Mouse (Mus musculus) thymus, adult 2 months (tissue): ENCODE results near the gene Cltb.

Experiments
- CTCF ChIP-seq: fragments of 200-500 bp; IDR thresholded peaks from 2 replicates; pipeline ENCODE4 v1.5.1; 2012; ENCODE audit warnings: mild to moderate bottlenecking, control low read depth, low read length, moderate library complexity, borderline replicate concordance; ENCODE audit not compliant: control insufficient read depth, poor library complexity, insufficient read depth; ENCODE audit errors: extremely low read depth
- POLR2A ChIP-seq: fragments of 200-500 bp; IDR thresholded peaks from 2 replicates; pipeline ENCODE4 v1.6.1; 2012; ENCODE audit warnings: mild to moderate bottlenecking, low read length, control low read depth, moderate library complexity; ENCODE audit not compliant: control insufficient read depth, poor library complexity, insufficient read depth; ENCODE audit errors: extremely low read depth

DNA sequence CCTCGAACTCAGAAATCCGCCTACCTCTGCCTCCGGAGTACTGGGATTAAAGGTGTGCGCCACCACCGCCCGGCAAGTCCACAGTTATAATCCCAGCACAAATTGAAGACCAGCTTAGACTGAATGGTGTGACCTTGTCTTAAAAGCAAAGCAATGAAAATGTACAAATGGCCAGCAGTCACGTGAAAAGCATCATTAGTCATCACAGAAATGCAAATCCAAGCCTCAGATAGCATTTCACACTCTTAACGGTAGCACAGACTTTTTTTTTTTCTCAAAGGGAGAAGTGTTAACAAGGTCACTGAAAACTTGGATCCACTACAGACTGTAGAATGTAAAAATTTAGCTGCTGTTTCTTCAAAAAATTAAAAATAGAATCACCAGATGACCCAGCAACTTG lies 5.2 kb upstream of the Cltb start:
- TF ChIP-seq CTCF (no peak), POLR2A (no peak)
